Mouse (Mus musculus): Measurements from ENCODE around the gene Nt5c2.
"Not testable (repeated sequence)": the region's sequence is repeated elsewhere in the genome, so short reads cannot be mapped to it uniquely, and the experiment has no call there.

Gene Nt5c2

GRCm38 (mm10) chr19:46988231-46989087 lies 26.5 kb downstream of the Nt5c2 start:
- DNase-seq (ENCODE audit: low read depth) = no peak

GRCm38 (mm10) chr19:46987646-46988045 lies 27.3 kb downstream of the Nt5c2 start:
- DNase-seq (ENCODE audit: low read depth) = no peak

- DNase-seq (ENCODE audit: low read depth) = no peak
These were observed 30.0 kb downstream of the Nt5c2 start for GRCm38 (mm10) chr19:46984726-46985622.

GRCm38 (mm10) chr19:46983966-46984380 lies 31.0 kb downstream of the Nt5c2 start:
- DNase-seq (ENCODE audit: low read depth) = no peak

- DNase-seq (ENCODE audit: low read depth) = no peak
These were observed 31.5 kb downstream of the Nt5c2 start for GRCm38 (mm10) chr19:46983352-46983965.

- no peak for DNase-seq (ENCODE audit: low read depth)
These were observed 33.5 kb downstream of the Nt5c2 start for GRCm38 (mm10) chr19:46981462-46981861.

- DNase-seq (ENCODE audit: low read depth) = no peak
These were observed 35.2 kb downstream of the Nt5c2 start for GRCm38 (mm10) chr19:46979781-46980105.

GRCm38 (mm10) chr19:46978920-46979780 lies 35.8 kb downstream of the Nt5c2 start:
- DNase-seq (ENCODE audit: low read depth) = peak; percentile 43

GRCm38 (mm10) chr19:46978069-46978468 lies 36.9 kb downstream of the Nt5c2 start:
- DNase-seq (ENCODE audit: low read depth) = not testable (repeated sequence)

GRCm38 (mm10) chr19:46977460-46977859 lies 37.5 kb downstream of the Nt5c2 start:
- no peak for DNase-seq (ENCODE audit: low read depth)

- no peak for DNase-seq (ENCODE audit: low read depth)
These were observed 38.2 kb downstream of the Nt5c2 start for GRCm38 (mm10) chr19:46976743-46977142.

- DNase-seq (ENCODE audit: low read depth) = no peak
These were observed 39.0 kb downstream of the Nt5c2 start for GRCm38 (mm10) chr19:46975997-46976396.

GRCm38 (mm10) chr19:46975565-46975964 lies 39.4 kb downstream of the Nt5c2 start:
- no peak for DNase-seq (ENCODE audit: low read depth)

GRCm38 (mm10) chr19:46972159-46972558 lies 42.8 kb downstream of the Nt5c2 start:
- no peak for DNase-seq (ENCODE audit: low read depth)

- no peak for DNase-seq (ENCODE audit: low read depth)
These were observed 43.2 kb downstream of the Nt5c2 start for GRCm38 (mm10) chr19:46971712-46972111.

GRCm38 (mm10) chr19:46971051-46971689 lies 43.8 kb downstream of the Nt5c2 start:
- no peak for DNase-seq (ENCODE audit: low read depth)

GRCm38 (mm10) chr19:46970121-46970729 lies 44.7 kb downstream of the Nt5c2 start:
- DNase-seq (ENCODE audit: low read depth) = no peak

- DNase-seq (ENCODE audit: low read depth) = no peak
These were observed 45.5 kb downstream of the Nt5c2 start for GRCm38 (mm10) chr19:46969286-46969985.

- no peak for DNase-seq (ENCODE audit: low read depth)
These were observed 46.1 kb downstream of the Nt5c2 start for GRCm38 (mm10) chr19:46968833-46969232.

GRCm38 (mm10) chr19:46967861-46968260 lies 47.1 kb downstream of the Nt5c2 start:
- peak; percentile 48 for DNase-seq (ENCODE audit: low read depth)

Measured in NIH3T3 (cell line).